Mouse (Mus musculus): ENCODE measurements around the gene Hoxa11. TPM values are rescaled to one million over a fixed set of nuclear protein-coding genes. Genes with fewer than 3 reads are reported as not detected.

Gene Hoxa11
- polyA plus RNA-seq, 1 experiment from 2014 or later, result not detected

Other genes starting within 250 kb of the Hoxa11 start
- 179 to 449 TPM (median 180 TPM) in 3 replicates for gene Skap2, start 233.3 kb downstream of the Hoxa11 start, polyA plus RNA-seq (2018)
- gene Hoxa1, start 87.5 kb downstream of the Hoxa11 start, polyA plus RNA-seq (2018), result 0.52 to 0.95 TPM (median 0.54 TPM) in 3 replicates
- not detected in 3 replicates for gene Hoxa2, start 81.0 kb downstream of the Hoxa11 start, polyA plus RNA-seq (2018)
- not detected in 3 replicates for gene 5730596B20Rik, start 68.3 kb downstream of the Hoxa11 start, polyA plus RNA-seq (2018)
- gene Hoxa4, start 54.1 kb downstream of the Hoxa11 start, polyA plus RNA-seq (2018), result 0.26 to 0.34 TPM (median 0.32 TPM) in 3 replicates
- gene Hoxa5, start 41.2 kb downstream of the Hoxa11 start, polyA plus RNA-seq (2018), result 0.16 TPM in 1 of 3 replicates, not detected in the others
- not detected in 3 replicates for gene Hoxa6, start 37.1 kb downstream of the Hoxa11 start, polyA plus RNA-seq (2018)
- gene Hoxa3, start 32.5 kb downstream of the Hoxa11 start, polyA plus RNA-seq (2018), result 0.04 TPM in 1 of 3 replicates, not detected in the others
- gene Gm28308, start 32.5 kb downstream of the Hoxa11 start, polyA plus RNA-seq (2018), result not detected in 3 replicates
- gene Hoxa7, start 24.0 kb downstream of the Hoxa11 start, polyA plus RNA-seq (2018), result 0.25 to 0.75 TPM (median 0.40 TPM) in 3 replicates
- gene Hoxa9, start 14.7 kb downstream of the Hoxa11 start, polyA plus RNA-seq (2018), result 0.11 TPM in 1 of 3 replicates, not detected in the others
- gene Hoxa10, start 5.0 kb downstream of the Hoxa11 start, polyA plus RNA-seq (2018), result not detected in 3 replicates
- not detected in 3 replicates for gene Hoxa13, start 15.1 kb upstream of the Hoxa11 start, polyA plus RNA-seq (2018)
- gene Evx1, start 67.7 kb upstream of the Hoxa11 start, polyA plus RNA-seq (2018), result not detected in 3 replicates

Measured in macrophage (primary cell).